Mouse (Mus musculus): ENCODE measurements around the gene Csrp2.

Csrp2 gene

DNA sequence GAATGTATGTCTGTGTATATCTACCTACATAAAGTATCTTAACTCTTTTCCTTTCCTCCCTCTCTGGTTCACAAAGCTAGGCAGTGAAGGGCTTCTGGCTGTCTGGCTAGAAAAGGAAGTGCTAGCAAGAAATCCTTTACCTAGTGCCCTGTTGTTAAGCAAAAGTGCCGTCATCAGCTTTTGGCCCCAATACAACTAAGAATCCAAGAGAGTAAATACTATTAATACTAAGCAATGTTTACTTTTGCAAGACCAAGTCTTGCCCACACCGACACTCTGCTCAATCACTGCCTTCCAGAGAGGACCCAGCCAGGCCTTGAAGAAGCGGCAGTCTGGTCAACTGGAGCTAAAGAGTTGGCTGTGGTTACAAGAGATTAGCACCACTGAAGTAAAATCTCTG, 51.5 kb downstream of the Csrp2 start:
- in situ Hi-C loops (cut with MboI, MseI): no loop called here

DNA sequence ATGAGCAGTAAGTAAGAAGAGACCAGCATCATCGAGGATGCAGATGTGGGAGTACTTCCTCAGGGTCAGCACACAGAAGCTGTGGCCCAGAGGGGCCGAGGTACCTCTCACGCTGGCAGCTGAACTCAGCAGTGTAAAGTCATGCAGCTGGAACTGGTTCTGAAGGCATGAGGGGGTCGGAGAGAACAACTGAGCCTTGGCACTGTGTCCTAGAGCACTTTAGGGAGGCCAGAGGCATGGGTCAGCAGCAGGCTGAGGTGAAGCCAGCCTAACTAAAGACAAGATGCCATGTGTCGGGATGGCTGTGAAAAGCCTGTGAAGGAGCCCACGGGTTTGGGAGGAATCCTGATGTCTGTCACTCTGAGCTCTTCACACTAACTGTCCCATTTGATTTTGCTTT, 51.9 kb downstream of the Csrp2 start:
- in situ Hi-C loops (cut with MboI, MseI): no loop called here

DNA sequence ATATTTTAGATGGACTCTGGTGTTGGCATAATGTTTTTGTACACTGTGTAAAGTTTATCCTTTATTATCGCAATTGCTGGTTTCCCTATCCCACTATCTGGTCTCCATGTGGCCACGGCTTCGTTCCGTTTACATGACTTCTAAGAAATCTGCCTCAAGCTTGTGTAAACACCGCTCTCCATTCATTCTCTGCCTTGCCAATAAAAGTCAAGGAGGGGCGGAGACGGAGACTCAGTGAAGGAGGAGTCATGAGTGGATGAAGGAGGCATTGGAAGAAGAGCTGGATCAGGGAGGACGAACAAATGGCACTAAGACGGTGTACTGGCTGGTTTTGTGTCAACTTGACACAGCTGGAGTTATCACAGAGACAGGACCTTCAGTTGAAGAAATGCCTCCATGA, 52.4 kb downstream of the Csrp2 start:
- in situ Hi-C loops (cut with MboI, MseI): no loop called here

DNA sequence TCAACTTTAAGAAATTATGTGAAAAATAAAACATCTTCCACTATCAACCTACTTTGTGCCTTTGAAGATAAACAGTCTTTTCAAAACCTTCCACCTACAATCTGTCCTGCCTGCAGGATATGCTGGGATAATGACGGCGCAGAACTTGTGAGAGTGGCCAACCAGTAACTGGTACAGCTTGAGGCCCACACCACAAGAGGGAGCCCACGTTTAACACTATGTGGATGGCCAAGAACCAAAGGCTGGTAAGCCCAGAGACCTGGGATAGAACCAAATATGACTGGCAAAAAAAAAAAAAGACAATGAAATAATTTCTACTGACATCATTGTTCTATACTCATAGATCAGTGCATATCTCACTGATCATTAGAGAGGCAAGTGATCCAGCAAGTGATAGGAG, 54.9 kb downstream of the Csrp2 start:
- in situ Hi-C loops (cut with MboI, MseI): no loop called here

DNA sequence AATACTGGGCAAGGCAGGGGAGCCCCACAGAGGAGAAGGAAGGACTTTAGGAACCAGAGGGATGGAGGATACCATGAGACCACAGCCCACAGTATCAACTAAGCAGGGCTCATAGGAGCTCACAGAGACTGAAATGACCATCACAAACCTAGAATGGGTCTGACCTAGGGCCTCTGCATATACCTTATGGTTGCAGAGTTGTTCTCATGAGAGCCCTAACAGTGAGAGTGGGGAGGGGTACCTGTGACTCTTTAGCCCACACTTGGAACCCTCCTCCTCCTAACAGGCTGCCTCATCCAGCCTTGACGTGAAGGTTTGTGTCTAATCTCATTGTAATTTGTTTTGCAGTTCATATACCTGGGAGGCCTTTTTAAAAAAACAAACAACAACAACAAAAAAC, 55.3 kb downstream of the Csrp2 start:
- in situ Hi-C loops (cut with MboI, MseI): loop anchor here (5.0 kb wide), 1 partner anchor 178 kb away; no protein-coding TSS in a partner anchor

- in situ Hi-C loops (cut with MboI, MseI): loop anchor here (5.0 kb wide), 1 partner anchor 179 kb away; no protein-coding TSS in a partner anchor
Observed at GRCm38 (mm10) chr10:110976046-110976445, 56.5 kb downstream of the Csrp2 start.

GRCm38 (mm10) chr10:110977379-110977778, 57.8 kb downstream of the Csrp2 start:
- in situ Hi-C loops (cut with MboI, MseI): loop anchor here (5.0 kb wide), 1 partner anchor 180 kb away; no protein-coding TSS in a partner anchor

- in situ Hi-C loops (cut with MboI, MseI): loop anchor here (5.0 kb wide), 1 partner anchor 182 kb away; no protein-coding TSS in a partner anchor
Observed at GRCm38 (mm10) chr10:110979431-110979830, 59.8 kb downstream of the Csrp2 start.

GRCm38 (mm10) chr10:110980441-110980840, 60.9 kb downstream of the Csrp2 start:
- in situ Hi-C loops (cut with MboI, MseI): no loop called here

GRCm38 (mm10) chr10:110982771-110983170, 63.2 kb downstream of the Csrp2 start:
- in situ Hi-C loops (cut with MboI, MseI): no loop called here

DNA sequence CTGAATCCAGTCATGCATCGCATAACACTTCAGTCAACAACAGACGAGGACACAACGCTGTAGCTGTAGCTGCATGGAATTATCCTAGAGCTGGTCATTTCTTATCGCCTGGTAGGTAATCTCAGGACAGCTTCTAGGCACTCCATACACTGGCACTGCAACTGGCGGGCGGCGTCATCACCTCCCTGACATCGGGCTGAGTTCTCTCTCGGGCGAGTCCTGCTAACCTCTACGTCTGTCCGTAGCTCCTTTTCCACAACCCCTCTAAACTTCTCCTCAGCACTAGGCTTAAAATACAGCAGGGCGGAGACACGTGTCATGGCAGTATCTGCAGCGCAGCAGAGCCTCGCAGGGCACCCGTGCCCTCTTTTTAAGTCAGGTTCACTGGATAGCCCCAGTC, 67.1 kb downstream of the Csrp2 start:
- in situ Hi-C loops (cut with MboI, MseI): no loop called here

Data from regulatory T cell (primary cell).